Mouse (Mus musculus): ENCODE data around the gene Mak.

The Mak gene

DNA sequence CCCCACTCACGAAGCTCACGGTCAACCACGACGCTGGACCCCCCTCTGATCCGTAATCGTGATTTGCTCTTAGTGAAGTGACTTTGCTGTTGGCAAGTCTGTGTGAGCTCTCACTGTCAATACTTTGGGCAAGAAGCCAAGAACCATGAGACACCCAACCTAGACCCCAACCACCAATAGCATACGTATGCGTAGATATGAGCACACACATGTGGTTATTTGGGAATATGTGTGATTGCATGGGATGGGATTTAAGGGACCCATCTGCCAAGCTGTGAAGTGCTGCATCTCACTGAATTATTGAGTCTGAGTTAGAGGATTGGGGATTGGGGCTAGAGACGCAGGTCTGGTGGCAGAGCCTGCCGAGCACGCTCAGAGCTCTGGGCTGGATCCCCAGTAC, 7.9 kb downstream of the Mak start:
- no peak for DNase-seq (ENCODE audit: low spot score)

DNA sequence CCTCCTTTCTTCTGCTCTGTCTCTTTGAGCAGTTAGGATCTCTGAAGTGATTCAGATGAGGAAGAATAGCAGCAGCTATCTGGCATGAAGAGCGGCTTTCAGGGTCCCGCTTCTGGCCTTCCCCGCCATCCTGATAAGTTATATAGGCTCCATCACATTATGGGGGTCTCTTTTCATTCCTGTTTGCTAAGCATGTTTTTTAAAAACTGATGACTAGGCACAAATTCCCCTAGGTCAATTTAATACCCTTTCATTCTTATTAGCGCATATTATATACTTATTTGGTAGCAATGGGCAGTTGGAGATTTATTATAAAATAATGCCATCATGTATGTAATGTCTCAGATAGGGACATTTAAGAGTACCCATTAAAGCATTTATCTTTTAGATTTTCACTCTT, 11.9 kb downstream of the Mak start:
- no peak for DNase-seq (ENCODE audit: low spot score)

DNA sequence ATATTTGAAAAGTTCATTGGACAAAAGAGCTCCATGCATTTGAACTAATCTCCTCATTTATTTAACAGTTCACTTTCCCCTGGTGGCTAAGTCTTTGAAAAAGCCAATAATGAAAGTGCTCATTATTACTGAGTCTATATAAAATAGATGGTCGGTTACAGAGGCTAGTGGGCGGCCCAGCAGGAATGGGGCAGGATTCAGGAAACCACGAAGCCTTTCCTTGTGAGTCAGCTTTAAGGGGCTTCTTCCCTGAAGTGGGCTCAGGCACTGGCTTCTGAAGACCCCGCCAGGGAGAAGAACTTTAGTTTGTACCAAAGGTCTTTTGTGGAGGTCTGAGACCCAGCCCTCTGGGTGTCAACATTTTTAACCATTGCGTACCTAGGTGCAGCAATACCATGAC, 27.5 kb downstream of the Mak start:
- DNase-seq (ENCODE audit: low spot score) = no peak

DNA sequence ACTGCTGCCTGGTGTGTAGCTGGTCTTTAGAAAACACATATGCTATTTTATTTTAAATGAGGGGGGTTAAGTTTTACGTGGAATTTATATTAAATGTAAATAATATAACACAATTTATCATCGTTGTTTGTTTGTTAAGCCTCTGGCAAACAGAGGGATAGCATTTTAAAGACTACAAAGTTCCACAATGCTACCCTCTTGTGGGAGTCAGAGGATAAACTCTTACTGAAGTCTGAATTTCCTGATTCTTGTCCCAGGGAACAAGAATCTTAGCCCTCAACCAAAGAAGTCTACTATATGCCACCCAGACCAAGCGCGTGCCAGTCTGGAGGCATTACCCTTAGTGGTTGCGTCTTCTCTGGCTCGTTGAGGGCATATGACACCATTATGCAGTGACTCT, 32.2 kb downstream of the Mak start:
- no peak for DNase-seq (ENCODE audit: low spot score)

DNA sequence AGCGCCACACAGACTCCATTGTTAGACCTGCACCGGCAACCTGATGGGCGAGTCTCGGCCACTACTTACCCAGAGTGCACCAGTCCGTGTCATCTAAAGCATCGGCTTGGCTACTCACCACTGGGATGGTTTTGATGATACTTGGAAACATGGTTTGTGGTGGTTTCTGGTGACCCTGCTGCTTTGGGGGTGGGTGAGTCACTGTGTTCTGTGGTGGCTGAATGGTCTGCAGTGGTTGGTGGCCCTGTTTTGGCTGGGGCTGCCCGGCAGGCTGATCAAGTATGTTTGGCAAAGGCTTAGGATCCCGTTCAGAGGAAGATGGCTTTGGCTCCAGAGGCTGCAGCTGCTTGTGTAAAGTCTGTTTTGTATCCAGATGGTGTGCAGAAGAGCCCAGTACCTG, 33.6 kb downstream of the Mak start:
- DNase-seq (ENCODE audit: low spot score) = no peak

DNA sequence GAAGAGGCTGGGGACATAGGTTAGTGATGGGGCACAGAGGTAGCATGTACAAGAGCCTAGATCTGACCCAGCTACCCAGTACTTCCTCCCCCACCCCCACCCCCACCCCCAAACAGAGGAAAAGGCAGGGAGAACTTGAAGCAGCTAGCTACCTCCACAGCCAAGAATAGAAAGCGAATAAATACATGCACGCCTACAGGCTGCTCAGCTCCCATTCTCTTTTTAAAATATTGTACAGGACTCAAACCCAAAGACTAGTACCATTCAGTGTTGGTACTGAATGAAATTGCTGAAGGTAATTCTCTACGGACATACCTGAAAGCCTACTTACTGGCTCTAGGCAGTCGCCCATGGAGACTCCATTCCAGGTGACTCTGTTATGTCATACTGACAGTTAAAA, 37.0 kb downstream of the Mak start:
- DNase-seq (ENCODE audit: low spot score) = no peak

DNA sequence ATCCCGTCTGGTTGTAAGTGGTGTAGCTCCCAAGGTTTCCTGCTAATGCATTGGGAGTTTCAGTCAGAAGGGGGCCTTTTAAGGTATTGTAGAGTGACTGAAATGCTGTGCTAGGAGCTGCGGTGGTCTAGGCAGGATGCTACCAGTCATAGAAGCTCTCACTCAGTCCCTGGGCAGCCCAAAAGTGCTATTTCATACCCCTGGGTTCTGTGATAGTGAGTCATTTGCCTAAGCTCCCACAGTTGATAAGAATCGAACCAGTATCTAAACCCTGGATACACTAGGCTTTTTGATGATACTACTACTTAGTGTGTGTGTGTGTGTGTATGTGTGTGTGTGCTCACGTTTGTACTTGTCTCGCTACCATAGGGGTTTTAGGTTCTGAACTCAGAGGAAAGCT, 49.4 kb downstream of the Mak start:
- no peak for DNase-seq (ENCODE audit: low spot score)

DNA sequence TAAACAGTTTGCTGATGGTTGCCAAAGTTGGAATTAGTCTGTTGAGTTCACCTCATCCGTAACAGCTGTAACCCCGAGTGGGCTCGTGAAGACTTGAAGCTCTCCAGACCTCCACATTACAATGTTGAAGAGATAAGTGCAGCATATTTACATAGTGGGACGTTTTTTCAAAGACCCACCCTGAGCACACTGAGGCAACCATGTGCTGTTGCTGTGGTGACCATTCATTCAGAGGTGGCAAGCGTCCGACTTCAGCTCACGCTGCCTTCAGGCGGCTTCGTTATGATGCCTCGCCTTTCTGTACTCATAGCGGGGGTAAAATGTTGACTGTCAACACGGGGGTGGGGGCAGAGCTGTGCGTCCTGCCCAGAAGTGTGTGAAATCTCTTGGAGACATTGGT, 57.4 kb downstream of the Mak start:
- DNase-seq (ENCODE audit: low spot score) = no peak

DNA sequence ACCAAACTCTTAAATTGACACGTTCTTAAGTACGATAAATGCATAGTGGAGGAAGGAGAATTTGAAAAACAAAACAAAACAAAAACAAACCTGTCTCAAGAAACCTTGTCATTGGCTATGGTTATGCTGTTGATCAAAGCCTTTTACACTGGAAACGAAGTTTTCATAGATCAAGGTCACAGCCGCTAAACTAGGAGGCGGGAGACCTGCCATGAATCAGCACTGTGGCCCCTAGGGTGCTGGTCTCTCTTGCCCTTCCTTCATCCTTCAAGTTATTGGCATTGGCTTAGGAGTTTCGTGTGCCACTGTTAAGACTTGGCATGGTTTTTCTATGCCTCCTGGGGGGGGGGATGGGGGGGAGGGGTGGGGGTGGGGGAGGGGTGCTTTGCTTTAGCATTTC, 57.9 kb downstream of the Mak start:
- no peak for DNase-seq (ENCODE audit: low spot score)

DNA sequence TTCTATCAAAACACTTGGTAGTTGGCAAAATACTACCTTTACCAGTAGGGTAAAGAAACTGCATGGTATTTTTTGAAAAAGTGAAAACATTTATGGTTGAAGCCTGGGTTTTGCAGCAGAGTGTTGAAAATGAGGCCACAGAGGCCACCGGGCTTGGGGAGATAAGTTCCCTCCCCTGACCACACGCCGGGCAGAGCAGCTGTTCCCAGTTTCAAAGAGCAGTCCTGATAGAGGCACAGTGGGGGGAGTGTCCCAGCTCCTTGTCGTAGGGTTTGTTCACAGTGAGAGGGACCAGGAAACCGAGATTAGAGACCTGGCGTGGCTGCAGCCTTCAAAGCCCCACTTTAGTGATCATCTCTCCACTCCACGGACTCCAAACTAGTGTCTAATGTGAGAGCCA, 59.0 kb downstream of the Mak start:
- DNase-seq (ENCODE audit: low spot score) = no peak

DNA sequence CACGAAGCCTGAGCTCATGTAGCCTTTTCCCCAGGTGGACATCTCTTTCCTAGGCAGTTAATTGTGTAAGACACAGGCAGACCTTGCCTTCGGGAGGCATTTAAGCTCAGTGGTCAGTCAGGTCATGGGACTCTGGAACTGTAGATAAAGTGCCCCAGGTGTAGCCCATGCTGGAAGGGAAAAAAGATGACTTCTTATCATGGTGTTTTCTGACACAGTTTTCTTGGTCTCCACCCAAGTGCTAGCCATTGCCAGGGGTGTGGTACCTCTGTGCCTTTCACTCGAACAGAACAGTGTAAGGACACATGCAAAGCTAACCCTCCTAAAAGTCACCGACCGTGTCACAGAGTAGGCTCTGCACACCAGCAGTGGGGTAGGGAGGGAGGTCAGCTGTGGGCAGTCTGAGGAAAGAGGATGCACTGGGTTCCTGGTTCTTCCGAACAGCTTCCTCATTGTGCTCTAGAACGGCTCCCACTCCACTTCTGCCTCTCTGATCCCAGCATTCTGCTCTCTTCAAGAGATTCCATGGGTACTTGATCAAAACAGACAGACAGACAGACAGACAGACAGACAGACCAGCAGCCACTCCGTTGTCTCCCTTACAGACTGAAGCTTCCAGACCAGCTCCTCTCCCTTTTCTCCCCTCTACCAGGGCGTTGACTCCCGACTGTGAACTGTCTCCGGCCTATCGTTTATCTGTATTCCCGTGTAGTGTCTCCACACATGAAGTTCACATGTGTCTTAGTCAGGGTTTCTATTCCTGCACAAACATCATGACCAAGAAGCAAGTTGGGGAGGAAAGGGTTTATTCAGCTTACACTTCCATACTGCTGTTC, 60.5 kb downstream of the Mak start:
- no peak for DNase-seq (ENCODE audit: low spot score)

DNA sequence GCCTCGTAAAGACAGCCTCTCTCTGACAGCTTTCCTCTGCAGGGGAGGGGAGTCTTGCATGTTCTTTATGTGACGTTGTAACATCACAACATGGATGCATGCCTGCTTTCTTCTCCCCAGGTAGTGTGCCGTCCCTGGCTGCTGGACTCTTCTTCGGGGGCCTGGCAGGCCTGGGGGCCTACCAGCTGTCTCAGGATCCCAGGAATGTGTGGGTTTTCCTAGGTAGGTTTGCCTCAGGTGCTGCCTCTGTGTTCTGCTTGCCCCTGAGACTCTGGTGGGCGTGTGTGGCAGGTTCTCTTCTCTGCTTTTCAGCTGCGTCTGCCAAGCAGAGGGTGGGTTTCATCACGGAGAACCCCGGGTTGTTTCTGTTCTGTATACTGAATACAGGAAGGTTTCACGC, 61.3 kb downstream of the Mak start:
- no peak for DNase-seq (ENCODE audit: low spot score)

DNA sequence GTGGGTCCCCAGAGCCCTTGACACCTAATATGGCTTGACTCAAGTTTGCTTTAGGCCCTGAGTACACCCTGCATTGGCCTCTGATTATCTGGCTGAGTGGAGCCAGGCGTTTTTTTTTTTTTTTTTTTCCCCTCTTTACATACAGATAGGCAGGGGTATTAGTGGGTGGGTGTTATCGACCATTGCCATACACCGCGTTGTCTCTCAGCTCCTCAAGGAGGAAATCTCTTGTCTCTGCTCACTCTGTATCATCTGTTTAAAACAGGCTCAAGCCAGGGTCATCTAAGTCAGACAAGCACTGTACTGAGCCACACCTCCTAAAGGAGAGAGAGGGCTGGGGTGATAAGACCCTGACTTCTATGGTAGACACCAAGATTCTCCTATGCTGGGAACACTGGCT, 61.7 kb downstream of the Mak start:
- DNase-seq (ENCODE audit: low spot score) = no peak

DNA sequence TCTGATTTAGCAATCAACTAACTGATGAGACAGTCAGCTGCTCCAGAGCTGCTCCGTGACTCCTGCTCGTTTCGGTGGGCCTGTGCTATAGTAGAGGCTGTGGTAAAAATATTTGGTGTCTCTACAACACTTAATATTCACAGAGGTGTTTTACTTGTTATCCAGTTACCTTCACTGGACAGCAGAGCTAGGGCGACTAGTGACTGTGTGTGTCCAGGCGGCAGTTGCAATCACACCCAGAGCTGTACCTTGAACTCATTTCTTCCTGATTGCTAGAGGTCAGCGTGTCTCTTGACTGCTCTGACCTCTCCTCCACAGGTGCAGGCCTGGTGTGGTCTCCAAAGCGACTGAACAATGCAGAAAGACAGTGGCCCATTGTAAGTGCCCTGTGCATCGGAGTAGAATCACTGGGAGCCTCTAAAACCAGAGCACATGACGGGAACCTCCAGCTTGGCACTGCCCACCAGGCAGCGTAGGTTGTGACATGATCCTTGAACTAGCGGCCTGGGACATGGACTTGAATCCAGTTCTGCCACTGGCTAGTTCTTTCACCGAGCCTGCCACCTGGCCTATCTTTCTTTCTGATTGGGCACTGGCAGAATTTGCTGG, 62.6 kb downstream of the Mak start:
- no peak for DNase-seq (ENCODE audit: low spot score)

DNA sequence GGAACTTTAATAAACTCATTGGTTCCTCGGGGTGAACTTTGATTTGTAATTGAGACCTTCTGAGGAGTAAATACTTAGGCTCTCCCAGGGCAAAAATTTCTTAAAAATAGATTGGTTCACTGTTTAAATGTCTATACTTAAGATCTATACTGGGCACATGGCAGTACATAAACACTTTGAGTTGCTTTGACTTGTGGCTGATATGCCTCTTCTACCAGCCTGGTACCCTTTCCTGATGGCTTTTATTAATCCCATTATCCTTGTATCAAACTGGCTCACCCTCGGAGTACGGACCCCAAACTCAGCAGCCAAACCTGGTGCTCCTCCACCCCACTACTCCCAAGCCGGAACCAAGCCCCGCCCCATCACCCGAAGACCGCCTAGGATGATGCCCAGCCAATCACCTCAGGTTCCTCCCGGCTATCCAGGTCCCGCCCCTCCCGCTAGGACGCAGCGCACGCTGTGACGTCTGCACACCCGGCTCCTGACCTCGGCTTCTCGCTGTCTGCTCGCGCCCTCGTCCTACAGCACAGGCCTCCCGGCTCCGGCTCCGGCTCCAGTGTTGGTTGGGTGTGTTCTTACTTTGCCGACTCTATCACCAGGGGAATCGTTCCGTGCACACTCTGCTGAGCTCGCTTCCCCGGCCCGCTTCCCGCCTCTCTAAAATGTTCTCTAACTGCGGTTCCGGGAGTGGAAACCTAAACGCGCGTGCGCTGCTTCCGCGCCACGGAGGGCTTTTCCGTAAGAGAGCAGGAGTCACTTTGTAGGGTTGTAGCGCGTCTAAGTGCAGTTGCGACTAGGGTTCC, 63.5 kb downstream of the Mak start, which contains the start of gene Tmem14c:
Gene Tmem14c, plus strand, starts transcription at position 464 of the 806 bp plus-strand sequence.
- DNase-seq (ENCODE audit: low spot score) = peak; percentile 86

DNA sequence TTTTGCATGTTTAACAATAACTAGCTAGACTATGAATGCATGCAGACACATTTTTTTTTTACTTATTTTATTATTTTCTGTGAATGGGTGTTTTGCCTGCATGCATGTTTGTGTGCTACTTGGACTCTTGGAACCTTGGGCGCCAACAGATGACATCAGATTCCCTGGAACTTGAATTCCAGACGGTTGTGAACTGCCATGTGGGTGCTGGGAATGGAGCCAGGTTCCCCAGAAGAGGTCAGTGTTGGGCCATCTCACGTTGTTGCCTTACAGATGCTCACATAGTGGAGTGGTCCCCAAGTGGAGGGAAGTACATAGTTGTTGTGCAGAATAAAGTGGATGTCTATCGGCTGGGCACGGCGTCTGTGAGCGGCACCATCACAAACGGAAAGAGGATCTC, 70.6 kb downstream of the Mak start:
- DNase-seq (ENCODE audit: low spot score) = no peak

DNA sequence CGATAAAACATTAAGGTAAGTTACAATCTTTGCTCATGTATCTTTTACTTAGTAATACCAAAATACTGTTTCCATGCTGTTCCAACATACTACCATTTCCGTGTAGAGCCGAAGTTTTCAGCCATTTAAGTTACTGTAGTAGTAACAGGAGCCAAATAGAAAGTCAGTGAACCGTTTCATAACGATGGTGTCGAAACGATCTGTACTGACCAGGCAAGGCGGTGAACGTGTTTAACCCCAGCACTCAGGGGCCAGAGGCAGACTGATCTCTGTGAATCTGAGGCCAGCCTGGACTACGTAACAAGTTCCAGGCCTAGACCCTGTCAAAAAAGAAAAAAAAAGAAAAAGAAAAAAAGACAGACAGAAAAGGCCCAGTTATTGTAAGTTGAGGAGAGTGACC, 71.2 kb downstream of the Mak start:
- DNase-seq (ENCODE audit: low spot score) = no peak

DNA sequence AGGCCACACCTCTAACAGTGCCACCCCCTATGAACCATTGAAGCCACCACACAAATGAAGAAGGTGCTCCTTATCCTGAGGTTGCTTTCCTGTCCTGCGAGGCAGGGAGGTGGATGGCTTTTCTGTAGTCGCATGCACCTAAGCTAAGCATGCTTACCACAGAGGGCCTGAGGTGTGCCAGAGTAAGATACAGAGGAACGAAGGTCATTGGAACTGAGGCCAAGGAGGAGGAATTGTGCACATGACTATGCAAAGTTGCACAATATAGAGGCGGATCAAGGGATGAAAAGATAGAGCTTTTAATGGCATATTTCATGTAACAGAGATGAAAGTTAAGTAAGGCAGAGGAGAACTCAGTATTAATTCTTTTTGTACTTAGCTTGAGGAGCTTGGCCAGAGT, 73.3 kb downstream of the Mak start:
- no peak for DNase-seq (ENCODE audit: low spot score)

DNA sequence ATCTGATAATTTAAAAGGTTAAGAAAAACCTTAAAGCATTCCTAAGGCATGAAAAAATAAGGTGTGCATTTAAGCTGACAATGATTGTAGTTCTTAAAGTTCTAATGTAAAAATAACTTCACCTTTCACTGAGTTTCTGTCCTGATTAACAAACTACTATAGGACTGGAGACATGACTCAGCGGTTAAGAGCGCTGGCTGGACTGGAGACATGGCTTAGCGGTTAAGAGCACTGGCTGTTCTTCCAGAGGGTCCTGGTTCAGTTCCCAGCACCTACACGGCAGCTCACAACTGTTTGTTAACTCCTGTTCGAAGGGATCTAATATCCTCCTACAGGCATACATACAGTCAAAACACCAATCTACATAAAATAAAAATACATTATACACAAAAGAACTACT, 77.5 kb downstream of the Mak start:
- no peak for DNase-seq (ENCODE audit: low spot score)

DNA sequence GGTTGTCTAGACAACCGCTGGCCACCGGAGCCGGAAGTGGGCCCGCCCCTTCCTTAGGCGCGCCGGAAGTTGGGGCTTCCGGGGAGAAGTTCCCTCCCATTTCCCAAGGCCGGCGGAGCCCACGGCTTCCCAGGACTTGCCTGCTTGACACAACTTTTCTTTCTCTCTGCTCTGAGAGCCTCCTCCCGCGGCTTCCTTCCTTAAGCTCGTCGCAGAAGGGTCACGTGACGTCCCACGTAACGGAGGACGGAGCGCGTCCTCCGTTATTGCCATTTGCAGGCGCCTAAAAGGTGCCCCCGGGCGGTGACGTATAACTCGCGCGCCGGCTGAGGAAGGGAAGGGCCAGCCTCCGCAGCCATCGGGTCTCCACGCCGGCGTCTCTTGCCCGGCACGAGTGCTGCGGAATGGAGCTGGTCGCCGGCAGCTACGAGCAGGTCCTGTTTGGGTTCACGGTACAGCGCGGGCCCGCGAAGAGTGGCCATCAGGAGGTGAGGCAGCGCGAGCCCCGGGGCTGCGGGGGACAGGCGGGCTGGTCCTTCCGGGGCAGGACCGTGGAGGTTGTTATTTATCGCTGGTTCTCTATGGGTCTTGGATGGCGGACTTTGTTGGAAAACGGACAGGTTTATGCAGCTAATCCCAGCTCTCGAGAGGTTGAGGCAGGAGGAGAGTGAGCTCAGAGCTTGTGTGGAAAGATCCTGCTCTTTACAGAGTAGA, 78.4 kb downstream of the Mak start, which contains the start of gene Pak1ip1:
Gene Pak1ip1, plus strand, starts transcription at position 98 of the 714 bp plus-strand sequence.
- peak; percentile 78 for DNase-seq (ENCODE audit: low spot score)

DNA sequence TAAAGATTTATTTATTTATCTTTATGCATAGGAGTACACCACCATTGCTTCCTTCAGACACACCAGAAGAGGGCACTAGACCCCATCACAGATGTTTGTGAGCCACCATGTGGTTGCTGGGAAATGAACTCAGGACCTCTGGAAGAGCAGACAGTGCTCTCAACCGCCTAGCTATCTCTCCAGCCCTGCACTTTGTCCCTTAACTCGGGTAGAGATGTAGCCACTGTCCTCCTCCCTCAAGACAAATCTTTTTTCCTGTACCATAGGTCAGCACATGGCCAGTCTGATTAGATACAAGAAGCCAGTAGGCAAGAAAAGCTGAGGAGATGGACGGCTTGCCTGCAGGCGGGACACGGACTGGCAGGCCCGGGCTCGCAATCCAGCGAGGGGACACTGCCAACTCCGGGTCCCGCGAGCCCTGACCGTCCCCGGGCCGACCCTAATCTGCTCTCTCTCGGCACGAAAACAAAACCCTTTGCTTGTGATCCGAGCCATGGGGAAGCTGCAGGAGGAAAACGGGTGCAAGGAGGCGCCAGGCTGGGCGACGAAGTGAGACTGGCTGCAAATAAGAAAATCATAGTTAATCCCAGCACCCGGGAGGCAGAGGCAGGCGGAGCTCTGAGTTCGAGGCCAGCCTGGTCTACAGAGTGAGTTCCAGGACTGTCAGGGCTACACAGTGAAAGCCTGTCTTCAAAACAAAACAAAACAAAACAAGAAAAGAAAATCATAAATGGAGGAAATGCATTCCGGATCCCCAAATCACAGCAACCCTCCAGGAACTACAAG, 79.2 kb downstream of the Mak start:
- no peak for DNase-seq (ENCODE audit: low spot score)

Data from urinary bladder, postnatal 10 days (tissue).